Mouse (Mus musculus) ES-E14 (cell line): ENCODE results near the gene Plppr5.

Experiments used
- CHD2 ChIP-seq: IDR thresholded peaks from 2 replicates; pipeline ENCODE4 v1.6.1; 2014; ENCODE audit warnings: mild to moderate bottlenecking, low read depth, low read length, inconsistent platforms
- MAFK ChIP-seq: IDR thresholded peaks from 2 replicates; pipeline ENCODE4 v1.6.1; 2014; ENCODE audit warnings: mild to moderate bottlenecking, low read depth, low read length, inconsistent platforms; ENCODE audit not compliant: insufficient read depth
- ZC3H11A ChIP-seq: IDR thresholded peaks from 2 replicates; pipeline ENCODE4 v1.6.1; 2012; ENCODE audit warnings: low read depth, mild to moderate bottlenecking, inconsistent platforms, low read length, borderline replicate concordance

GRCm38 (mm10) chr3:117686036-117686435, 111.4 kb downstream of the Plppr5 start:
- TF ChIP-seq MAFK (no peak), CHD2 (no peak), ZC3H11A (no peak)
